Mouse (Mus musculus): Measurements from ENCODE around the gene Pde1a.

The Pde1a gene

GRCm38 (mm10) chr2:80046751-80047513 is 82.3 kb downstream of the Pde1a start:
- DNase-seq (ENCODE audit: low spot score in 2 of 2) = no peak

- DNase-seq (ENCODE audit: low spot score in 2 of 2) = no peak
These were observed 90.4 kb downstream of the Pde1a start for GRCm38 (mm10) chr2:80038642-80039445.

- DNase-seq (ENCODE audit: low spot score in 2 of 2) = no peak
These were observed 91.3 kb downstream of the Pde1a start for GRCm38 (mm10) chr2:80037971-80038370.

- DNase-seq (ENCODE audit: low spot score in 2 of 2) = no peak
These were observed 100.2 kb downstream of the Pde1a start for GRCm38 (mm10) chr2:80029051-80029450.

- no peak for DNase-seq (ENCODE audit: low spot score in 2 of 2)
These were observed 103.2 kb downstream of the Pde1a start for GRCm38 (mm10) chr2:80026053-80026452.

- DNase-seq (ENCODE audit: low spot score in 2 of 2) = no peak
These were observed 103.7 kb downstream of the Pde1a start for GRCm38 (mm10) chr2:80025597-80025996.

GRCm38 (mm10) chr2:80025038-80025437 is 104.2 kb downstream of the Pde1a start:
- DNase-seq (ENCODE audit: low spot score in 2 of 2) = no peak

GRCm38 (mm10) chr2:80014161-80014560 is 115.1 kb downstream of the Pde1a start:
- no peak for DNase-seq (ENCODE audit: low spot score in 2 of 2)

GRCm38 (mm10) chr2:80013060-80013459 is 116.2 kb downstream of the Pde1a start:
- no peak for DNase-seq (ENCODE audit: low spot score in 2 of 2)

- no peak for DNase-seq (ENCODE audit: low spot score in 2 of 2)
These were observed 130.1 kb downstream of the Pde1a start for GRCm38 (mm10) chr2:79999168-79999567.

- no peak for DNase-seq (ENCODE audit: low spot score in 2 of 2)
These were observed 130.8 kb downstream of the Pde1a start for GRCm38 (mm10) chr2:79998460-79998859.

GRCm38 (mm10) chr2:79991642-79992041 is 137.6 kb downstream of the Pde1a start:
- DNase-seq (ENCODE audit: low spot score in 2 of 2) = no peak

- DNase-seq (ENCODE audit: low spot score in 2 of 2) = no peak
These were observed 145.5 kb downstream of the Pde1a start for GRCm38 (mm10) chr2:79983778-79984177.

GRCm38 (mm10) chr2:79983222-79983632 is 146.0 kb downstream of the Pde1a start:
- DNase-seq (ENCODE audit: low spot score in 2 of 2) = no peak

- no peak for DNase-seq (ENCODE audit: low spot score in 2 of 2)
These were observed 147.5 kb downstream of the Pde1a start for GRCm38 (mm10) chr2:79981781-79982180.

- DNase-seq (ENCODE audit: low spot score in 2 of 2) = no peak
These were observed 150.3 kb downstream of the Pde1a start for GRCm38 (mm10) chr2:79978992-79979391.

GRCm38 (mm10) chr2:79977259-79977658 is 152.0 kb downstream of the Pde1a start:
- no peak for DNase-seq (ENCODE audit: low spot score in 2 of 2)

GRCm38 (mm10) chr2:79975947-79976346 is 153.3 kb downstream of the Pde1a start:
- no peak for DNase-seq (ENCODE audit: low spot score in 2 of 2)

GRCm38 (mm10) chr2:79972271-79972670 is 157.0 kb downstream of the Pde1a start:
- DNase-seq (ENCODE audit: low spot score in 2 of 2) = no peak

GRCm38 (mm10) chr2:79969594-79969993 is 159.7 kb downstream of the Pde1a start:
- no peak for DNase-seq (ENCODE audit: low spot score in 2 of 2)

- no peak for DNase-seq (ENCODE audit: low spot score in 2 of 2)
These were observed 162.4 kb downstream of the Pde1a start for GRCm38 (mm10) chr2:79966681-79967506.

GRCm38 (mm10) chr2:79966086-79966485 is 163.2 kb downstream of the Pde1a start:
- DNase-seq (ENCODE audit: low spot score in 2 of 2) = no peak

Data from cerebellum, postnatal 4 days (tissue).